Mouse (Mus musculus) liver, postnatal 0 days (tissue): ENCODE data around the gene Bcl7a. TPM values are rescaled to one million over a fixed set of nuclear protein-coding genes. Genes with fewer than 3 reads are reported as not detected.

Source experiments
- ATAC-seq: fragments of 200-750 bp; cut with Nextera tagmentation; 2 replicates; pipeline ENCODE4 v1.8.0; 2017; ENCODE audit warnings: mild to moderate bottlenecking, moderate library complexity
- DNase-seq: peaks from one replicate; pipeline ENCODE4 v3.0.0-alpha.2; 2016
- H3K27ac ChIP-seq: fragments of 300-500 bp; sonication (generic); 2 replicates; pipeline ENCODE4 v1.5.1; 2014; ENCODE audit warnings: antibody characterized with exemption, moderate library complexity, mild to moderate bottlenecking, low read depth
- H3K27me3 ChIP-seq: fragments of 300-500 bp; sonication (generic); 2 replicates; pipeline ENCODE4 v1.6.1; 2014; ENCODE audit warnings: low read length, control low read depth, mixed read lengths; ENCODE audit not compliant: insufficient read depth
- H3K36me3 ChIP-seq: fragments of 300-500 bp; sonication (generic); replicated peaks from 2 replicates; pipeline ENCODE4 v1.6.1; 2014; ENCODE audit warnings: mild to moderate bottlenecking, control low read depth, low read length, moderate library complexity, mixed read lengths; ENCODE audit not compliant: insufficient read depth
- H3K4me1 ChIP-seq: fragments of 300-500 bp; sonication (generic); 2 replicates; pipeline ENCODE4 v1.6.1; 2014; ENCODE audit warnings: antibody characterized with exemption, mild to moderate bottlenecking, control low read depth; ENCODE audit not compliant: insufficient read depth
- H3K4me2 ChIP-seq: fragments of 300-500 bp; sonication (generic); 2 replicates; pipeline ENCODE4 v1.6.1; 2014; ENCODE audit warnings: low read depth, mild to moderate bottlenecking, low read length, moderate library complexity, mixed read lengths
- H3K4me3 ChIP-seq: fragments of 300-500 bp; sonication (generic); 2 replicates; pipeline ENCODE4 v1.5.1; 2014; ENCODE audit warnings: low read depth, low read length
- H3K9ac ChIP-seq: fragments of 300-500 bp; sonication (generic); replicated peaks from 2 replicates; pipeline ENCODE4 v1.6.1; 2014; ENCODE audit warnings: mild to moderate bottlenecking, moderate library complexity
- H3K9me3 ChIP-seq: fragments of 300-500 bp; sonication (generic); 2 replicates; pipeline ENCODE4 v1.6.1; 2016; ENCODE audit warnings: mild to moderate bottlenecking, control low read depth, low read length, mixed read lengths
- CTCF ChIP-seq: sonication (generic); IDR thresholded peaks from 2 replicates; pipeline ENCODE4 v1.5.1; 2016; ENCODE audit warnings: antibody characterized with exemption, low read depth
- EP300 ChIP-seq: IDR thresholded peaks from 2 replicates; pipeline ENCODE4 v1.6.1; 2016; ENCODE audit warnings: antibody characterized with exemption, low read depth, mild to moderate bottlenecking
- WGBS: fragments of 180-500 bp; shearing (Covaris S2); extraction: QIAGEN DNeasy Blood & Tissue Kit; methylation state at CpG from one replicate; pipeline ENCODE4 v1.1.7; 2014; ENCODE audit not compliant: insufficient replicate concordance; 5-methylcytosine and 5-hydroxymethylcytosine counted together
- polyA plus RNA-seq: library from polyadenylated mRNA; unstranded; fragments of >200 nt; fragmentation: Nextera tagmentation; extraction: Ambion mirVana; gene quantifications from 2 replicates; pipeline ENCODE4 v1.2.1, GENCODE M21; 2015

The Bcl7a gene
- polyA plus RNA-seq, 1 experiment from 2014 or later: 5.1 TPM

DNA sequence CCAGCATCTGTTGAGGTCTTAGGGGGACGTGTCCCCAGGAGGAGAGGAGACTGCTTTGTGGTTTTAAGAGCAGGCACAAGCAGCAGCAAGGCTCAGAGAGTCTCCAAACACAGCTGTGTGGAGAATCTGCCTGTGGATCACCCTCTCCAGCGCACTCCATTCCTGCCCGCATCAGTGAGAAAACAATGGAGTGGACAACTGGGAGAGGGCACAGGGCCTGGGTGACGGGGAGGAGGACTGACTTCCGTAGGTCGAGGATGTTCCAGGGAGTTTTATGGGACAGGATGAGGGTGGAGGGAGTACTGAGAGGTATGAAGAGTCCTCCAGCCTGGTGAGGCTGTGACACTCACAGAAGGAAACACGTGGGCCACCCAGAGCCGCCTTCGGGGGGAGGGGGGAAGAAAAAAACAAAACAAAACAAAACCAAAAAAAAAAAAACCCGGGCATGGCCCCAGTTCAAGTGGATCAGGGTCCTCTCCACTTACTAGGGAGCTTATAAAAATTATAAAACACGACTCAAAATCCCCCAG is 29.7 kb upstream of the Bcl7a start:
- no peaks in the 10 kb centered on the region for H3K4me1 ChIP-seq
- no peaks in the 10 kb centered on the region for H3K27me3 ChIP-seq
- H3K9ac ChIP-seq: no peak overlapping the region
- peak; percentile 26 for DNase-seq
- ATAC-seq: peak; percentile 31; the same call in 1 of the 2 replicates
- no peaks in the 10 kb centered on the region for H3K36me3 ChIP-seq
- no peaks in the 10 kb centered on the region for H3K9me3 ChIP-seq
- 38% methylated on average over 11 of the region's 11 CpGs for WGBS
- no peak overlapping the region for H3K4me3 ChIP-seq
- TF ChIP-seq CTCF: no peak
- no peak for TF ChIP-seq EP300
- H3K27ac ChIP-seq: peak overlapping the region; percentile 63
- H3K4me2 ChIP-seq: no peak overlapping the region

DNA sequence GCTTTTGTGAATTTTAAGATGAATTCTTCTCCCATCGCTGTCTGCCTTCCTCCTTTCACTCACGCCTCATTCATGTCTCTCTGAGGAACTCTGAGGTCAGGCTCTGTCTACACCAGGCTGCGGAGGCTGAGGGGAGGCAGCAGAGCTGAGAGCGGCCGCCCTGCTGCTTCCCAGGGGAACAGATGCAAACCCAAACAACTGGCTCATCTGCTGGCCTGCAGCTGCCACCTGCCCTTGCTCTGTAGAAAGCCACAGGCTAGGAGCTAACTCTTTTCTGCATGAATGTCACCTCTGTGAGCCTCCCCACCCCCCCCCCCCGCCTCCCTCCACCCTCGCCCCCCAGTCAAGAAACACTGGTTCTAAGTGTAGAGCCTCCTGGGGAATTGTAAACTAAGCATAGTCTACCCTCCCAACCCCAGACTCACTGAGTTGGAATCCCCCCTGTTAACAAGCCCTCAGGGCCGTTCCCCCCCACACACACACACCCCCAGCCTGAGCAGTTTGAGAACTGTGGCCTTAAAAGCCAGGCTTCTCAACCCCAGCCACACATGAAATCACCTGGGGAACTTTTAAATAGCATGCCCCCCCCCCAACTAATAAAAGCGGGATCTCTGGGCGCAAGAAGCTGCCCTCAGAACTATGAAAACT is 28.3 kb upstream of the Bcl7a start:
- WGBS: 68% methylated on average over 10 of the region's 10 CpGs
- peak; percentile 60 for DNase-seq
- no peaks in the 10 kb centered on the region for H3K36me3 ChIP-seq
- no peaks in the 10 kb centered on the region for H3K9me3 ChIP-seq
- H3K27me3 ChIP-seq: no peaks in the 10 kb centered on the region
- H3K9ac ChIP-seq: no peak overlapping the region
- no peak overlapping the region for H3K4me3 ChIP-seq
- peak; percentile 72 for ATAC-seq
- peak overlapping the region; percentile 44 for H3K27ac ChIP-seq
- TF ChIP-seq EP300 (no peak), CTCF (no peak)
- H3K4me1 ChIP-seq: no peaks in the 10 kb centered on the region
- H3K4me2 ChIP-seq: no peak overlapping the region

DNA sequence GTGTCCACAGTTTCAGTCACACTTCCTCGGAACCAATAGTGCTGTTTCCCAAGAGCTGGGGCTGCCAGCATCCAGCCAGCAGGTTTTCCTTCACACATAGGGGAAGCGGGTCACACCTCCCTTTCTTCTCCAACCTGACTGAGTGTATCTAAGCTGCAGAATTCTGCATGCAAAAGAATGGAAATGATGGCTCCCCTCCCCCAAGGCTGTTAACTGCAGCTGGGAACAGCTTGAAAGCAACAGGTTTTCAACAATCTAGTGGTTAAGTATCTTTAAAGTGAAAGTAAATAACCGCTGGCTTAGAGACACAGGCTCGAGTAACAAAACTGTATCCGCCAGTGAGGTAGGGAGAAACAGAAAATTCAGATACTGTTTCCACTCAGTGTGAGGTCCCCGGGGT is 25.6 kb upstream of the Bcl7a start:
- no peaks in the 10 kb centered on the region for H3K9me3 ChIP-seq
- no peaks in the 10 kb centered on the region; the same call in 1 of the 2 replicates for H3K4me1 ChIP-seq
- 12% methylated on average over 6 of the region's 6 CpGs for WGBS
- TF ChIP-seq CTCF (no peak), EP300 (peak; percentile 20; the same call in 1 of the 2 replicates)
- H3K27me3 ChIP-seq: no peaks in the 10 kb centered on the region
- H3K4me2 ChIP-seq: peak overlapping the region; percentile 70
- no peaks in the 10 kb centered on the region for H3K36me3 ChIP-seq
- H3K9ac ChIP-seq: peak overlapping the region; percentile 55
- DNase-seq: no peak
- H3K4me3 ChIP-seq: peak overlapping the region; percentile 50
- peak overlapping the region; percentile 71 for H3K27ac ChIP-seq
- ATAC-seq: 0 out of 2 replicates have a peak, but pooled peaks have one; percentile 30

DNA sequence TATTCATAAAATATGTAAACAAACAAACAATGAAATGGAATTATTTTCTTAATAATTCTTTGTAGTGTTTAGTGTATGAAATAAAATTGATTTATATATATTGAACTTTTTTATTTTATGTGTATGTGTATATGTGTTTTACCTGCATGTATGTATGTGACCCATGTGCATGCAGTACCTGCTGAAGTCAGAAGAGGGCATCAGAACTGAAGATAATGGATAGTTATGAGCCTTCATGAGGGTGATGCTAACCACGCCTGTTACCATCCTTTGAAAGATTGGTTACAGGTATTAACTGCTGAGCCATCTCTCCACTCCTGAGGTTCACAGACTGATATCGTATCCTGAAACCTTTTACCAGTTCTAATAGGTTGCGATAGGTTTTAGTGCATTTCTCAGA is 23.5 kb upstream of the Bcl7a start:
- H3K4me1 ChIP-seq: no peaks in the 10 kb centered on the region; the same call in 1 of the 2 replicates
- H3K4me3 ChIP-seq: no peak overlapping the region
- no peak overlapping the region for H3K9ac ChIP-seq
- H3K36me3 ChIP-seq: no peaks in the 10 kb centered on the region
- no peaks in the 10 kb centered on the region for H3K9me3 ChIP-seq
- H3K27me3 ChIP-seq: no peaks in the 10 kb centered on the region
- H3K27ac ChIP-seq: no peak overlapping the region
- H3K4me2 ChIP-seq: no peak overlapping the region
- TF ChIP-seq CTCF (peak; percentile 33), EP300 (no peak)
- WGBS: 94% methylated on average over 3 of the region's 3 CpGs
- DNase-seq (no peak), ATAC-seq (no peak)

DNA sequence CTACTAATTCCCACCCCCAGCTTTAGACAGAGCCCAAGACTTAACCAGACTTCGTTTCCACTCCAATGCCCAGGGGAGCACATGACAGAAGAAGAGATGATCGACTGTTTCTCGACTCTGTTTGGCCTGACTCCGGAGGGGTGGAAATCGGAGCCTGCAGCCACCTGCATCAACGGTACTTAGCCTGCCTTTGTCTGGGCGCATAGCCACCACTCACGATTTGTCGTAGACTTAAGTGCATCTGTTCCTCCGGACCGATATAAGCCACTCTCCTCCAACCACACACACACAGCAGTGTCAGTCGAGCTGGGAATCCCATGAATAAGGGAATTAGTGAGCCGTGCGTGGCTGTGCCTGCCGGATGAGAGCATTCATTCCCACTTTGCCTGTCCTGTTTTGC is 19.4 kb upstream of the Bcl7a start:
- no peak for ATAC-seq
- no peaks in the 10 kb centered on the region for H3K9me3 ChIP-seq
- 0 out of 2 replicates have a peak overlapping the region, but pooled peaks have one; percentile 26 for H3K4me2 ChIP-seq
- peak overlapping the region; percentile 30; the same call in 1 of the 2 replicates for H3K9ac ChIP-seq
- H3K27ac ChIP-seq: peak overlapping the region; percentile 83
- TF ChIP-seq CTCF (no peak), EP300 (no peak)
- DNase-seq: peak; percentile 37
- H3K36me3 ChIP-seq: no peaks in the 10 kb centered on the region
- 0 out of 2 replicates have a peak overlapping the region, but pooled peaks have one; percentile 4 for H3K4me3 ChIP-seq
- H3K4me1 ChIP-seq: peaks cover 2% of the 10 kb centered on the region; the same call in 1 of the 2 replicates
- WGBS: 67% methylated on average over 15 of the region's 15 CpGs
- H3K27me3 ChIP-seq: no peaks in the 10 kb centered on the region

DNA sequence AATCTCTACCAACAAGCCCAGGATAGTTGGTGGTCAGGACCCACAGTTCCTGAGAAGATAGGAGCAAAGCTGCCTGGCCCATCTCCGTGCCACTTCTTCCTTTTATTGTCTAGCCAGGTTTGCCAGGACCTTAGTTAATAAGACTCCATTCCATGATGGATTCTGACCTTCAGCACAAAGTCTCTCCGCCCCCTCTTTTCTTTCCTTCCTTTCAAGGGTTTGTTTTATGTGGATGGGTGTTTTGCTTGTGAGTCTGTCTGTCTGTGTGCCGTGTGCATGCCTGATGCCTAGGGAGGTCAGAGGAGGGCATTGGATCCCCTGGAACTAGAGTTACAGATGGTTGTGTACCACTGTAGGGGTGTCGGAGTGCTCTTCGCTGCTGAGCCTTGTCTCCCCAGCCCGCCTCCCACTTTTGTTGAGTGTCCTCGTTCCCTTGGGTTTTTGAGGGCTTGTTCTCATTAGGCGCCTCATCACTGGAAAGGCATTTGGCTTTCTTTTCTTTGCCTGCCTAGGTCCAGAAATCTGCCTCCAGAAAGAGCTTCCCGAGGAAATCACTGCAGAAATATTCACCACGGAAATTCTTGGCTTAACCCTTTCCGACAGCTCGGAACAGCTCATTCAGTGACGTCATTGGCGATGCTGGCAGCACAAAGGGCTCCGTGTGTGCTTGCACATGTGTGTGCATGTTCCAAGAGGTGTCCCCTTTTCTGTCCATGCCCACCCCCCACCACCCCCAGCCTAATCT is 17.5 kb upstream of the Bcl7a start:
- H3K36me3 ChIP-seq: no peaks in the 10 kb centered on the region
- H3K9ac ChIP-seq: no peak overlapping the region
- TF ChIP-seq EP300: no peak
- TF ChIP-seq CTCF: no peak
- 0 out of 2 replicates have a peak overlapping the region, but pooled peaks have one; percentile 6 for H3K4me2 ChIP-seq
- H3K9me3 ChIP-seq: no peaks in the 10 kb centered on the region
- H3K4me3 ChIP-seq: no peak overlapping the region
- DNase-seq (no peak), ATAC-seq (no peak)
- peaks cover 2% of the 10 kb centered on the region; the same call in 1 of the 2 replicates for H3K4me1 ChIP-seq
- WGBS: 71% methylated on average over 15 of the region's 15 CpGs
- H3K27me3 ChIP-seq: no peaks in the 10 kb centered on the region
- peak overlapping the region; percentile 74 for H3K27ac ChIP-seq
